Mouse (Mus musculus): ENCODE measurements around the gene Apobec1. TPM values are rescaled to one million over a fixed set of nuclear protein-coding genes. Genes with fewer than 3 reads are reported as not detected.

The Apobec1 gene
- total and polyA plus RNA-seq, 3 experiments, result 4.5 to 5.8 TPM; not detected in 1

DNA sequence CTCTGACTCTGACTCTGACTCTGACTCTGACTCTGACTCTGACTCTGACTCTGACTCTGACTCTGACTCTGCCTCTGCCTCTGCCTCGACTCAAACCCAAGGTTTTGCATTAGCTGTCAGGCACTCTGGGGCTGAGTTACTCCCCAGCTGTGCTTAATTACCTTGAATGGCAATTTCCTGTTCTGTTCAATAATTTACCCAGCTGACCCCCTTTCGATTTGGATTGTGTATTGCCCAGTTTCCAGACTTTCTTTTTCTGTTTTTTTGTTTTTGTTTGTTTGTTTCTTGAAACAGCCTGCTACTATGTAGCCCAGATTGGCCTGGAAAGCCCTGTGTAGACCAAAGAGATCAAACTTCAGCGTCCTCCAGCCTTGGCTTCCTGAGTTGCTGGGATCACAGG lies 13.8 kb upstream of the Apobec1 start:
- H3K27me3 ChIP-seq (ENCODE audit: control insufficient read depth in 1 of 2, insufficient read depth in 2 of 2, low read length in 2 of 2), result peaks cover 0 to 1% of the 10 kb centered on the region in 2 experiments; a peak in 1 of 4 replicates
- TF ChIP-seq UBTF (IDR thresholded peaks at IDR 0.05; ENCODE audit: borderline replicate concordance, insufficient read depth, low read depth, low read length) (no peak), NELFE (IDR thresholded peaks at IDR 0.05; ENCODE audit: low read depth, low read length) (no peak), KAT2A (conservative IDR thresholded peaks at IDR 0.05; ENCODE audit: low read depth, low read length) (no peak), TAL1 (IDR thresholded peaks at IDR 0.05; ENCODE audit: low read length) (no peak), NRF1 (IDR thresholded peaks at IDR 0.05; ENCODE audit: insufficient read depth, low read depth, low read length, poor library complexity, severe bottlenecking) (no peak), USF1 (IDR thresholded peaks at IDR 0.05; ENCODE audit: low read depth, low read length) (no peak), TBP (IDR thresholded peaks at IDR 0.05; ENCODE audit: low read depth, low read length) (no peak), EP300 (IDR thresholded peaks at IDR 0.05; ENCODE audit: low read depth in 1 of 2, low read length in 2 of 2) (no peak), RCOR1 (IDR thresholded peaks at IDR 0.05; ENCODE audit: low read depth, low read length) (no peak), GATA1 (IDR thresholded peaks at IDR 0.05; ENCODE audit: low read depth, low read length) (no peak), MAX (IDR thresholded peaks at IDR 0.05; ENCODE audit: low read length) (no peak), BHLHE40 (IDR thresholded peaks at IDR 0.05; ENCODE audit: borderline replicate concordance, low read depth, low read length) (no peak), SIN3A (IDR thresholded peaks at IDR 0.05; ENCODE audit: low read length) (no peak), ZKSCAN1 (IDR thresholded peaks at IDR 0.05; ENCODE audit: low read depth, low read length) (no peak), POLR2AphosphoS2 (IDR thresholded peaks at IDR 0.05; ENCODE audit: low read length) (no peak), RAD21 (IDR thresholded peaks at IDR 0.05; ENCODE audit: low read depth, low read length) (no peak), JUND (IDR thresholded peaks at IDR 0.05; ENCODE audit: low read depth, low read length) (no peak), ZNF384 (IDR thresholded peaks at IDR 0.05; ENCODE audit: low read depth, low read length) (no peak), CHD1 (IDR thresholded peaks at IDR 0.05; ENCODE audit: low read depth, low read length) (no peak)
- DNase-seq (ENCODE audit: low read depth, low spot score), result no peak
- no peaks in the 10 kb centered on the region for H3K4me1 ChIP-seq (ENCODE audit: control insufficient read depth in 1 of 2, insufficient read depth in 2 of 2, low read length in 2 of 2)
- no peak overlapping the region for H3K27ac ChIP-seq (ENCODE audit: control insufficient read depth, low read depth, low read length)
- H3K4me3 ChIP-seq (ENCODE audit: control insufficient read depth in 1 of 2, insufficient read depth in 1 of 2, low read depth in 2 of 2, low read length in 2 of 2), result no peak overlapping the region
- no peak overlapping the region for H3K9ac ChIP-seq (ENCODE audit: control insufficient read depth, low read depth, low read length, poor library complexity, severe bottlenecking)
- no peaks in the 10 kb centered on the region for H3K9me3 ChIP-seq (replicated peaks; ENCODE audit: insufficient read depth, low read length)
- no peaks in the 10 kb centered on the region for H3K36me3 ChIP-seq (ENCODE audit: control insufficient read depth in 1 of 2, insufficient read depth in 2 of 2, low read length in 2 of 2)
- no peaks in the 10 kb centered on the region for H3K79me2 ChIP-seq (ENCODE audit: control insufficient read depth, insufficient read depth, low read length, poor library complexity)

DNA sequence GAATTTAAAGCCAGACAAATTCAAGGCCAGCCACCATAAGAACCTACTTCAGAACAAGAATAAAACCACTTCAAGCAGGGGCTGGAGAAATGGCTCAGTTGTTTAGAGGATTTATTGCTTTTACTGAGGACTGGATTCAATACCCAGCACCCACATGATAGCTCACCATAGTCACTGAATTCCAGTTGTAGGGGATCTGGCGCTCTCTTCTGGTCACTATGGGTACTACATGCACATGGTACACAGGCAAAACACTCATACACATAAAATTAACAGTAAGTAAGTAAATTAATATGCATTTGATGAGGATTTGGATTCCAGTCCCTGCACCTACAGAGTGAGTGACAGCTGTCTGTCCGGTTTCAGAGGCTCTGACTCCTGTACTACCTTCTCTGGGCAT lies 11.8 kb upstream of the Apobec1 start:
- Histone ChIP-seq H3K27ac (ENCODE audit: control insufficient read depth, low read depth, low read length) (no peak overlapping the region), H3K4me1 (ENCODE audit: control insufficient read depth in 1 of 2, insufficient read depth in 2 of 2, low read length in 2 of 2) (peaks cover 3 to 4% of the 10 kb centered on the region in 2 experiments; a peak in 2 of 4 replicates), H3K79me2 (ENCODE audit: control insufficient read depth, insufficient read depth, low read length, poor library complexity) (peaks cover 3% of the 10 kb centered on the region), H3K4me3 (ENCODE audit: control insufficient read depth in 1 of 2, insufficient read depth in 1 of 2, low read depth in 2 of 2, low read length in 2 of 2) (no peak overlapping the region), H3K9ac (ENCODE audit: control insufficient read depth, low read depth, low read length, poor library complexity, severe bottlenecking) (no peak overlapping the region), H3K9me3 (replicated peaks; ENCODE audit: insufficient read depth, low read length) (no peaks in the 10 kb centered on the region), H3K27me3 (ENCODE audit: control insufficient read depth in 1 of 2, insufficient read depth in 2 of 2, low read length in 2 of 2) (peaks cover 0 to 1% of the 10 kb centered on the region in 2 experiments; a peak in 1 of 4 replicates), H3K36me3 (ENCODE audit: control insufficient read depth in 1 of 2, insufficient read depth in 2 of 2, low read length in 2 of 2) (no peaks in the 10 kb centered on the region; a peak in 1 of 4 replicates)
- TF ChIP-seq ZMIZ1 (IDR thresholded peaks at IDR 0.05; ENCODE audit: low read depth, low read length) (no peak), CTCF (IDR thresholded peaks at IDR 0.05 in 2 of 3, conservative IDR thresholded peaks at IDR 0.05 in 1 of 3; ENCODE audit: control insufficient read depth in 1 of 3, insufficient read depth in 1 of 3, low read depth in 2 of 3, low read length in 3 of 3, poor library complexity in 1 of 3, severe bottlenecking in 1 of 3) (peak; percentile 31 to 85 (median 66)), CHD2 (IDR thresholded peaks at IDR 0.05; ENCODE audit: low read length) (no peak), E2F4 (IDR thresholded peaks at IDR 0.05; ENCODE audit: borderline replicate concordance, low read depth, low read length) (no peak), ZC3H11A (IDR thresholded peaks at IDR 0.05; ENCODE audit: low read depth, low read length) (0 out of 2 replicates have a peak, but pooled peaks have one; percentile 25), SMC3 (IDR thresholded peaks at IDR 0.05; ENCODE audit: low read depth, low read length) (peak; percentile 65), BHLHE40 (IDR thresholded peaks at IDR 0.05; ENCODE audit: borderline replicate concordance, low read depth, low read length) (no peak), EP300 (IDR thresholded peaks at IDR 0.05; ENCODE audit: low read depth in 1 of 2, low read length in 2 of 2) (no peak), RAD21 (IDR thresholded peaks at IDR 0.05; ENCODE audit: low read depth, low read length) (peak; percentile 60), TAL1 (IDR thresholded peaks at IDR 0.05; ENCODE audit: low read length) (no peak)
- DNase-seq (ENCODE audit: low read depth, low spot score), result peak; percentile 63

Measured in MEL (cell line).